Mouse (Mus musculus): ENCODE results near the gene Kdelr2.

DNA sequence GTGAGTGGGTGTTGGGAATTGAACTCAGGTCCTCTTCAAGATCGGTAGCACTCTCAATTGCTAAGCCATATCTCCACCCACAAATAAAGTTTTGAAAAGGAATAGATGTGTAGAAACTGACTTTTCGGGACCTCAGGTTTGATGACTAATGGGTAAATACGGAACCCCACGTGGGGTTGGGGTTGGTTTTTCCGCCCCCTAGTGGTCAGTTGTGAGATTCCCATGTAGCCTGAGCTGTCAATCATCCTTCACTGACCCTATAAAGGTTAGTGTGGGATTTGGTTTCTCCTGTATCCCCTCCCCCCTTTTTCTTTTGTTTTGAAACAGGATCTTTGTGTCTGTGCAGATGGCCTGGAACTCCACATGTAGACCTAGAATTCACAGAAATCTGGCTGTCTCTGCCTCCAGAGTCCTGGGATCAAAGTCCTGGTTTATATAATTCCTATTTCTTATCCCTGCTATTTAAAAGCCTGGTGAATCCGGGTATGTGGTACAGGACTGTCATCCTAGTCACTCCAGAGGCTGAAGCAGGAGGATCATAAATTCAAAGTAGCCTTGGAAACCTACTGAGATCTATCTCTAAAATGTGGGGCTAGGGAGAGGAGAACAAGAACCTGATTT, 20.4 kb downstream of the Kdelr2 start:
- TF ChIP-seq CTCF (conservative IDR thresholded peaks at IDR 0.05; ENCODE audit: insufficient read depth, insufficient read length, low read depth, low read length) (peak; percentile 79), POLR2A (IDR thresholded peaks at IDR 0.05; ENCODE audit: low read depth, low read length) (no peak)
